Mouse (Mus musculus) stomach, postnatal 0 days (tissue): ENCODE results near the gene Sepsecs.

Source experiments
- CTCF ChIP-seq: IDR thresholded peaks from 2 replicates; pipeline ENCODE4 v1.5.1; 2016; ENCODE audit warnings: antibody characterized with exemption, low read depth, mild to moderate bottlenecking, moderate library complexity
- EP300 ChIP-seq: optimal IDR thresholded peaks from 2 replicates; pipeline ENCODE3; 2016; ENCODE audit warnings: antibody characterized with exemption

- TF ChIP-seq CTCF (no peak), EP300 (no peak)
These were observed 7.6 kb upstream of the Sepsecs start for GRCm38 (mm10) chr5:52677126-52677525.
